Mouse (Mus musculus): ENCODE measurements around the gene Pigk.

Gene Pigk

DNA sequence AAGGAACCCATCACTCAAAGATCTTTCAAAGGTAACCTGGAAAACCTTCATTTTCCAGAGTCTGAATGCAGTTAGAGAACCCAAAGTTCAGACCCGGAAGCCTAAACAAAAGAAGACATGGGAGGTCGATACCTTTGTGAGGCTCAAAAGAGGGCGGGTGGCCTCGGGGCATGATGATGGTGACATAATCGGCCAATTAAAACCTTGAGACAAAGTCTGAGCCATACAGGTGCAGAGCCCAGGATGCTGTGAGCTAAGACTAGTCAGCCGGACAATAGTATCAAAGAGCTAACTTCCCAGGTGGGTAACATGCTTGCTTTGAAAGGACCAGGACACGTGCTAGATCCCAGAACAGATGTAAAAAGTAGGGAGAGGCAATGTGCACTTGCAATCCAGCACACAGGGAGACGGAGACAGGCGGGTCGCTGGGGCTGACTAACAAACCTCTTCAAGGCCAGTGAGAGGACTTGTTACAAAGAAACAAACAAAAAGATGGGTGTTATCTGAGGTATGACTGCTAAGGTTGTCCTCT is 215.4 kb downstream of the Pigk start:
- no peak for DNase-seq (ENCODE audit: inconsistent age in 2 of 2, low spot score in 1 of 2)

DNA sequence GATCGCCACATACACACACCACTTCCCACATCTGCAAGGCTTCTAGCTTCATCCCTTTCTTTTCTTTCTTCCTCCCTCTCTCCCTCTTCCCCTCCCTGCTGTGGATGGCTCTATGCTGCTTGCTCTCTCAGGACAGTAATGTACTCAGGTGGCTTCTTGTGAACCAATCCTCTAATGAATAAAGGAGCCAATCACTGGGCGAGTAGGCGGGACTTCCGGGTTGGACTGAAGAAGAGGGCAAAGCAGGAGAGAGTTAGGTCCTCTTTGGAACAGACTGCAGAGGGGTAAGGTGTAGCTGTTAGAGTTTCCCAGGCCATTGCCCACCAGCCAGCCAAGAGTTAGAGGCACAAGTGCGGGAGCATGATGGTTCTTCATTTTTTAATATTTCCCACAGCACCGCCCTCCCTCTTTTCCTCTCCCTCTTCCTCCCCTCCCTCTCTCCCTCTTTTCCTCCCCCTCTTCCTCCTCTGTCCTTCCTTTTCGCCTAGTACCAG is 215.9 kb downstream of the Pigk start:
- DNase-seq (ENCODE audit: inconsistent age in 2 of 2, low spot score in 1 of 2), result no peak

DNA sequence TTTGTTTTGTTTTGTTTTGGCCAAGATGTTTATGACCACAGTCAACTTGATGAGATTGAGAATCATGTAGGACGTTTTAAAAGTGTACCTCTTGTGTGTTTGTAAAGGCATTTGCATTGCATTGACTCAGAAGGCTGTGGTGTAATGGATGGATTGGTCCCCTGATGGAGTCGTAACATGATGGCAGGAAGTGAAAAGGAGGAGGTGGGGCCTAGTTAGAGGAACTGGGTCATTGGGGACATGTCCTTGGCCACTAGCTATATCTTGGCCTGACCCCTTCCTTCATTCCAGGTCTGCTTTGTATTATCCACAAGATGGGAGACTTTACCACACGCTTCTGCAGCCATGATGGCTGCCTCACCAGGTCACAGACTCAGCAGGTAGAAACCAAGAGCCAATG is 217.5 kb downstream of the Pigk start:
- no peak for DNase-seq (ENCODE audit: inconsistent age in 2 of 2, low spot score in 1 of 2)

DNA sequence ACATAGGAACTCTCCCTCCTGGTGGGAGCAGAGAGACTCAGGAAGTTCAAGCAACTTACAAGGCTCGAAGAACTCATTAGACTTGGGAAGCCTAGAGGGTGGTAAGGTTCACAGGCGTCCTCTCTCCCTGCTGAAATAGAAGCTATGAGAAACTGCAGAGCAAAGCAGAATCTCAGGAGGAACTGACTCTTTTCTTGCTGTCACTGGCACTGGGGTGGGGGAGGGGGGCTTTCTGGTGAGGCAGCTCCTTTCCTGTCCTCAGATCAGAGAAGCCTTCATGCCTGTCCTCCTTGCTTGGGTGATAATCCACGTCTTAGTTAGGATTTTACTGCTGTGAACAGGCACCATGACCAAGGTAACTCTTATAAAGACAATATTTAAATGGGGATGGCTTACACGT is 218.2 kb downstream of the Pigk start:
- DNase-seq (ENCODE audit: inconsistent age in 2 of 2, low spot score in 1 of 2), result no peak

DNA sequence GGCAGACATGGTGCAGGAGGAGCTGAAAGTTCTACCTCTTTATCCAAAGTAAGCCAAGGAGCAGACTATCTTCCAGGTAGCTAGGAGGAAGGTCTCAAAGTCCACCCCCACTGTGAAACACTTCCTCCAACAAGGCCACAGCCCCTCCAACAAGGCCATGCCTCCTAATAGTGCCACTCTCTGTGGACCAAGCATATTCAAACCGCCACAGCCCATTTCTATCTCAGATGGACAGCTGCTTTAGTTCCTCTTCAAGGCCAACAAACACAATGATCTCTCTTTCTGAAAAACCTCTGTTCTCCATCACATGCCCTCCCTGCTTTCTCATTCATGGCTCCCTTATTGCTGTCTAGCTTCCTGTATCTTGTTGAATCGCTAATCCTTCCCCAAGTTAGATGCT is 218.6 kb downstream of the Pigk start:
- DNase-seq (ENCODE audit: inconsistent age in 2 of 2, low spot score in 1 of 2), result no peak

DNA sequence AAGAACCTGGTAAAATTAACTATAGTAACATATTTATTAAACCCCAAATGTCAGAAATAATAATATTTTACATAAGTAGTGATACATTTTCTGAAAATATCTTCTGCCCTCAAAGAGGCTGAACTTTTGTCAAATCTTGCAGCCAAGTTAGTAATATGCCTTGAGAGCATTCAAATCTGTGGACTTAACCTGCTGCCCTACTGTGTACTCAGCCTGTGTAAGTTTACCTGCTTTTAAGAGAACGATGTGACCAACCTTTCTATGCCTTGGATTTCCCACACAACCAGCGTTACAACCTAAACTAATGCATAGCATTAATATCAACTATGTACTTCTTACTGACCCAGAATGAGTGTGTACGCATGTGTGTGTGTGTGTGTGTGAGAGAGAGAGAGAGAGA is 219.8 kb downstream of the Pigk start:
- DNase-seq (ENCODE audit: inconsistent age in 2 of 2, low spot score in 1 of 2), result no peak

DNA sequence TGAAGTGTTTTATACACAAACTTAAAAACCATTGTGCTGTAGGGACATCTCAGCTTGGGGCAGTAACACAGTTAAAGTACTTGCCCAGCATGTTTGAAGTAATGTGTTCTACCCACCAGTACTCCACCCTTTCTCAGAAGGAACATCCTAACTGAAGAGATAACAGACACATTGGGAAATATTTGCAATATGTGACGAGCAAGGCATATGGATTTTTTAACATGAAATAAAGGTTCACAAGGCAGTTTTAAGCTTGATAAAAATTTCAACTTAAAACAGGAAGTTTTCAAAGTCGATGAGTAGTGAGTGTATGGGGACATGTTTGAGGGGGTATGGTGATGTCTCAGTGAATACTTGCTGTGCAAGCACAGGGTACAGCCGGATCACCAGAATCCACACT is 222.4 kb downstream of the Pigk start:
- no peak for DNase-seq (ENCODE audit: inconsistent age in 2 of 2, low spot score in 1 of 2)

DNA sequence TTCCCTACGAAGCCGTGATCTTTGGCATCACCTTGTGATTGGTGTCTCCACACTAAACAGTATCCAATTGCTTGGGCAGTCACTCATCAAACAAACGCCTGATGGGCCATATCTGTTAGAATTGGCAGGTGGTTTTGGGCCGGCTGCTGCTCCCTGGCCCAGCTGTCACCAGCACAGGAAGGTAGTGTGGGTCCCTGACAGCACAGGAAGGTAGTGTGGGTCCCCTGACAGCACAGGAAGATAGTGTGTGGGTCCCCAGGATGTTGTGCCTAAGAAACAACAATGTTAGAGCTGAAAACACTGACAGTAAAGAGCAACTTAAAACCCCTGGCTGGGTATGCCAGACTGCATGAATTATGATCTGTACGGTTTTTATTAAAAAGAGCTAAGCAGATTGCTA is 227.8 kb downstream of the Pigk start:
- DNase-seq (ENCODE audit: inconsistent age in 2 of 2, low spot score in 1 of 2), result no peak

DNA sequence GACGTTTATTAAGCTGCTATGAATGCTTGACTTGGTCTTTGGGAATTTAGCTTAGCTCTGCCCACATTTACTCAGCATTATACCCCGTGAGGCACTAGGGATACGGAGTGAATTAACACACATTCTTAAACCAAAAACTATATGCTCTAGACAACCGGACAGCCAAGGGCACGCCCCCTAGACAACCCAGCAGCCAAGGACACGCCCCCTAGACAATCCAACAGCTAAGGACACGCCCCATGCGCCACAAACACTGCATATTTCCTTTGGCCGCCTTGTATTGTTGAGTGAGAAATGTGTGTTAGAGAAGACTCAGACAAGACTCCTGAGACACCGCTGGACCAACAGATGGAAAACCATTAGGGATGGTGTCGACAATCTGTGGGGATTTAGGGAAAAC is 229.1 kb downstream of the Pigk start:
- DNase-seq (ENCODE audit: inconsistent age in 2 of 2, low spot score in 1 of 2), result no peak

DNA sequence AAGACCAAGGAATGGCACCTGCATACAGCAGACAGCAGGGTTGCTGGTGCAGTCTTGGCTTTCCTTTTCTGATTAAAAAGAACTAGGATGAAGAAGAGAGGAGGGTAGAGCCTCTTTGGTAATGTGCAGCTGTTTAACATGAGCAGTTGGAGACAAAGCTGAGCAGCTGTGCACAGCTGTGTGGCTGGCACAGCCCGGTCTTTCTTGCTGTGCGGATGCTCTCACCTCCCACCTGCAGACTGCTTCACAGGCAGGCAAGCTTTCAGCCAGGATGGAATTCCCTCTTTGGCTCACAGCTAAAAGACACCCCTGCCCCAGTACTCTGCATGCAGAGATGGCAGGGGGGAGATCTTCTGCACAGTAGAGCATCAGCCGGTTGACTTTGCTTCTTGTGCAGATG is 230.9 kb downstream of the Pigk start:
- DNase-seq (ENCODE audit: inconsistent age in 2 of 2, low spot score in 1 of 2), result no peak

DNA sequence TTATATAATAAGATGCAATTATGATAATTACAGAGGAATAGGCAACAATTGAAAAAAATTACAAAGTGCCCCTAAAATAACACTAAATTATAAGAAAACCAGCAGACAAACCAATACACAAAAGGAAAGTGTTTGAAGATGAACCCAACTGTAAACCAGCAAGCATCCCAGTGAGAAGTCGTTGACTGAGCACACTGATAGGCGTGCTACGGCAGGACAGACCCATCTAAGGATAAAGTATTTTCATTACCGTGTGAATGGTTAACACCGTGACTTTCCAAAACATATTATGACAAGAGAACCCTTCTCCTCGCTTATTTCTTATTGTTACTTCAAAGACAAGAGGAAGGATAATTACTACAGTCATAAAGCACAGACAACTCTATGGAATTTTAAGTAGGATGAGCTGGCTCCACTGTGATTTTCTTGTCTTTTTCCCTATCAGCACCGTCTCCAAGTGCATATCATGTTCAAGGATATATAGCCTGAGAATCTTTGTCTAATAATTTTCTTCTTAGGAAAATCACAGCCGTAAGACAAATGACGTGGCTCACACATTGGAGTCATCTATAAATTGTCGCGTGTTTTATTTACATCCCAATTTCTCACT is 233.2 kb downstream of the Pigk start:
- DNase-seq (ENCODE audit: inconsistent age in 2 of 2, low spot score in 1 of 2), result no peak

DNA sequence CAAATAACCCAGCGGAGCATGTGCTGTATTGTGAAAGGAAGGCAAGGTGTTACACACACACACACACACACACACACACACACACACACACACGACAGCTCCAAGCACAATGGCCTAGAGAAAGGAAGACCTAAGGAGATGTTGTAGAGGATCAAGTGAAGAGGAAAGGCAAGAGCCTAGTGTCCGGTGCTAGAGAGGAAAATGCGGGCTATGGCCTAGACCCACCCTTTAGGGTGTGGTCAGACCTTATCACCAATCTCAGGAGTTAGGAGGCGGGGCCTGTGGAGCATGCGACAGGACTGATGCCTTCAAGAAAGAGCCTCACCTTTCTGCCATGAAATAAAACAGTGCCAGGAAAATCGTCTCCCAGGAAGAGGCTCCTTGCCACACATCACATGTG is 234.7 kb downstream of the Pigk start:
- no peak for DNase-seq (ENCODE audit: inconsistent age in 2 of 2, low spot score in 1 of 2)

DNA sequence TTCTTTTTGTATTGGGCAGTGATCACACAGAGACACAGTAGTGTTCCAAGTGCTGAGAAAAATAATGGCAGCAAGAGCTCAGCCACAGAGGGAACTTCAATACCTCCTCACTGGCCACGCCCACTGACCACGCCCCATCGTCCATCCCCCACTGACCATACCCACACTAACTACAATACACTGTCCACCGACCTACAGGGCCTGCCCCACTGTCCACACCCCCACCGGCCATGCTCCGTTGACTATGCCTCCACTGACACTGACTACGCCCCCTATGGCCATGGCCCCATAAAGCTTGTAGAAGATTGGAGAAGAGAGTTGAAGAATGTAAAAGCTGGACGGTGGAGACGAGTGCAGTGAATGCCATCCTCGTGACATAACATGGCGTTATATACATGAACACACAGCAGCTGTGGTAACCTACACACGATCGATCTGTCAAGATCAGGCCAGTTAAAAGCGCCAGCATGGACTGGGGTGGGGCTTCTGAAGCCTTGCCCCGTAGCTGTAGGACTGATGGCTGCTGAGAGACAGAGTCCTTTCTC is 235.4 kb downstream of the Pigk start:
- no peak for DNase-seq (ENCODE audit: inconsistent age in 2 of 2, low spot score in 1 of 2)

DNA sequence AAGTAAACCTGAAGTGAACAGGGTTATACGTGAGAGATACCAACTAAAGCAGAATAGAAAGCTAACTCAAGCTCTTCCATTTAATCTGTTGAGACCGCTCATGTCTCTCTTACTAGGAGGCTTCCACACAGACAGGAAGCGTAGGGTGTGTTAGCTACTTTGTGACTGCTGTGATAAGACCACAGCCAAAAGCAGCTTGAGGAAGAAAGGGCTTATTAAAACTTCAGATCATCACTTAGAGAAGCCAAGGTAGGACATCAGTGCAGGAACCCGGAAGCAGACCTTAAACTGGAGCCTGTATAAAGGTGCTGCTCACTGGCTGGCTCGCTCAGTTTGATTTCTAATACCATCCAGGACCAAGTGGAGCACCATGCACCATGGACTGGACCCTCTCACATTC is 236.4 kb downstream of the Pigk start:
- DNase-seq (ENCODE audit: inconsistent age in 2 of 2, low spot score in 1 of 2), result no peak

DNA sequence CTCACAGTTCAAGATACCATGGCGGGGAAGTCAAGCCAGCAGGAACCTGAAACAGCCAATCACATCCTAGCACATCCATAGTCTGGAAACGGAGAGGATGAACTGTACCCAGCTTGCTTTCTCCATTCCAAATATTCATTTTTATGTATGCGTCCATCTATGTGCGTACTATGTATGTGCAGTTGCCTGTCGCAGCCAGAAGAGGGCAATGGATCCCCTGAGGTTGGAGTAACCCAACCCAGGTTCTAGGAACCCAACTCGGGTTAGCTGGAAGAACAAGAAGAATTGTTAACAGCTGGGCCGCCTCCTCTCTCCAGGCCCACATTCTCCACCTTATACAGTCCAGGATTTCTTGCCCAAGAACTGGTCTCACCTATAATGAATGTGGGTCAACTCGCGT is 237.0 kb downstream of the Pigk start:
- DNase-seq (ENCODE audit: inconsistent age in 2 of 2, low spot score in 1 of 2), result no peak

DNA sequence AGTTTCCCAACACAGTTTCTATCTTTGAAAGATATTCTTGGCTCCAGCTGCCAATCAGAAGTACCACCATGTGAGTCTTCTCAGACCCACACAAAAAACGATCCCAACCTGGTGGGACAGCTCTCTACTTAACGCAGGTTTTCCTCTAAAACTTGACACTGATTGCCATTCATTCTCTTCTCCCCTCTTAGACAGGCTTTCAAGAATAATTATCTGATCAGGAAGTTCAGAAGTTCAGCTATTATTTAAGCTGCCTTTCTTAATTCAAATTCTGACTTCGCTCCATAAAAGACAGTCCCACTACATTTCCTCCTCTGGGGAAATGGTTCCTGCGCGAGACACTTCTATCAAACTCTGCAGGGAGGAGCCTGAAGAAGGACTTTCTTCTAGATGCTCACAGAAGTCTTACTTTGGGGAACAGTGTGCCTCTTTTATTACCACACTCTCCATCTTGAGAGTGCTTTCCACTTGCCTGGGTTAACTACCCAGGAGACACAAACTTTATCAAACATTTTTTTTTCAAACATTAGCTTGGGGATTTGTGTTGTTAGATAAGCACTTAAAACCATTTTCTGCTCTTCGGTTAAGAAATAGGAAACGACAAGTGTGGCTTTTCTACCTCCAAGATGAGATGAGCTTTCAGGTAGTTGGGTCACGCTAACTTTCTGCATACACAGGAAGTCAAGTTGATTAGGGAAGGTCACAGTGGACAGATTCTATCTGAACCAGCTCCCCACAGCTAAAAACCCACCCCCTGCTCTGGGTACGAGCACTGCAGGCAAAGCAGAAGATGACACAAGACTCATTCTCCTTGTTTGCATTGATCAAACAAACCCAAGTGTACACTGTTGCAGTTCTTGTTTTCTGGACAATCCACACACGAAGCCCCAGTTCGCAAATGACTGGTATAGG is 238.0 kb downstream of the Pigk start:
- no peak for DNase-seq (ENCODE audit: inconsistent age in 2 of 2, low spot score in 1 of 2)

DNA sequence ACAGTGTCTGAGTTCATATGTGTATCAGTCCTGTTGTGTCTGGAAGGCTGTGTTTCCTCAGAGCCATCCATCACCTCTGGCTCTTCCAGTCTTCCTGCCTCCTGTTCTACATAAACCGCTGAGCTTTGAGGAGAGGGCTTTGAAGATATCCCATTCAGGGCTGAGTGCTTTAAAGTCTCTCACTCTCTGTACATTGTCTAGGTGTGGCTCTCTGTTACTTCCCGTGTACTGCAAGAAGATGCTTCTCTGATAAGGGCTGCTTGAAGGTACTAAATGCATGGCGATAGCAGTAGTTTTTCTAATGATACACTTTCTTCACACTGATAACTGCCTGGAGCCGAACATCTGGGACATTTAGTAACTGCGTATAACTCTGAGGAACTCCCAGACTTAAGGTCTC is 242.1 kb downstream of the Pigk start:
- DNase-seq (ENCODE audit: inconsistent age in 2 of 2, low spot score in 1 of 2), result no peak

DNA sequence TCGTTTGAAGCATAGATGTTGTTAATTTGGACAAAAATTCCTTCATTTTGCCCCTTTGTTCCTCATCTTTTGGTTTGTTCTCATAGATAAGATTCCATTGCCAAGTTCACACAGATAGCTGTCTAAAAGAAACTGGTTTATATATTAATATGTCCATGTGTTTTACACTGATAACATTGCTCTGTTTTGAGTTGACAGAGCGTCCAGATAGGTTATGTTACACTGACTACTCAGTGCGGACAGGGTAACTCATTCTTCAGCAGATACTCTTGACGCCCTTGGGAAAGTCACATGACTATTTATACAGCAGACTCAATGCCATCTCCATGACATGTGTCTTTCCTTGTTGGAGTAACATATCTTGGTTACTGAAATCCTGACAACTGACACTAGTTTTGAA is 242.9 kb downstream of the Pigk start:
- peak in 1 of 2 experiments; percentile 29 for DNase-seq (ENCODE audit: inconsistent age in 2 of 2, low spot score in 1 of 2)

DNA sequence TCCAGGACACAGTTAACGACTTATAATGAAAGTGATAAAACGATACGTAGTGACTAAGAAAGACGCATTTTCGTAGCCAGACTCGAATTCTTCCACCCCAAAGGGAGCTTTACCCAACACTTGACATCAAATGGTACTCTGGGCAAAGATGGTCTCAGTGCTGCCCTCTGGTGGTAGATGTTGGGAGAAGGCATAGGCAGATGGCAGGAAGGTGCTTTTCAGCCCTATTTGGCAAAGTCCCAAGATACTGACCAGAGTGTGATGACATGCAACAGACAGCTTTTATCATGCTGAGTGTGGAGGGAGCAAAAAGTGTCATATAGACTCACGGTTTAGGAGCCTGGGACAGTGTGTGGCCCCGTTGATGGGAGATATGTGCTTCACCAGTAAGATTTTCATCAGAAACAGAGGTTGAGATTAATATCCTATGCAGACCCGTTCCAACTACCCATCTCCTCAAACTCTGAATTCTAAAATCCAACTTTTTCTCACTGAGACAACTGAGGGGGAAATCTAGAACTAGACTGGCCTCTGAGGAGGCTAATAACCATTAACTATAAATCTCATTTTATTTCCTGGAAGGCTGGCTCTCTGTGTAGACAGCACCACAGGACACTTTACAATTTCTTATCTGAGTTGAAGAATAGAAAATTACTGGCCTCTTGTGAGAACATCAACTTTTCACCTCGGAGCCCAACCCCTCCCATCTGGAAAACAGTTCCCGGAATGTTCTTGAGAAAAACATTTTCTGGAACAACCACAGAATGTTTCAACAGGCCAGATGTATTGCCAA is 244.7 kb downstream of the Pigk start:
- DNase-seq (ENCODE audit: inconsistent age in 2 of 2, low spot score in 1 of 2), result peak; percentile 46 to 86

DNA sequence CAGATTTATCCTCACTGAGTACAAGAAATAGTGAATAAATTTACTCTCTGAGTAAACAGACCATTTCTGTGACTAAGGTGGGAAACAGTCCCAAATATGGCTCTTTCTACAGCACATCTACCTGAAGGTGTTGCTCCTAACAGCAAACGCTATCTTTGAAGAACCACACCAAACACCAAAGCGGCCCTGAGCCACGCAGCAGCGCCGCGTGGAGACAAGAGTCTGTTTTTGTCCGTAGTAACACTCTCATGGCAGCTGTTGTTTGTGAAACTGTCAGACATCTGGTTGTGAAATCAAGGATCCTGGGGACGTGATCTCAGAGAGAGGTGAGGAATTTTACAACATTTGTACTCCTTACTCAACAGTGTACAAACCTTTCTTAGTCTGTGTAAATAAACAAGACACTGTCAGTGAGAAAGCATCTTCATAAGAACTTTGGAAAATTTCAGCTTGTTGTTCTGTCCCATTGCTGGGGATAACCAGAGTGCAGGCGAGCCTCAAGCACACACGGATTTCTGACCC is 248.0 kb downstream of the Pigk start:
- DNase-seq (ENCODE audit: inconsistent age in 2 of 2, low spot score in 1 of 2), result no peak

DNA sequence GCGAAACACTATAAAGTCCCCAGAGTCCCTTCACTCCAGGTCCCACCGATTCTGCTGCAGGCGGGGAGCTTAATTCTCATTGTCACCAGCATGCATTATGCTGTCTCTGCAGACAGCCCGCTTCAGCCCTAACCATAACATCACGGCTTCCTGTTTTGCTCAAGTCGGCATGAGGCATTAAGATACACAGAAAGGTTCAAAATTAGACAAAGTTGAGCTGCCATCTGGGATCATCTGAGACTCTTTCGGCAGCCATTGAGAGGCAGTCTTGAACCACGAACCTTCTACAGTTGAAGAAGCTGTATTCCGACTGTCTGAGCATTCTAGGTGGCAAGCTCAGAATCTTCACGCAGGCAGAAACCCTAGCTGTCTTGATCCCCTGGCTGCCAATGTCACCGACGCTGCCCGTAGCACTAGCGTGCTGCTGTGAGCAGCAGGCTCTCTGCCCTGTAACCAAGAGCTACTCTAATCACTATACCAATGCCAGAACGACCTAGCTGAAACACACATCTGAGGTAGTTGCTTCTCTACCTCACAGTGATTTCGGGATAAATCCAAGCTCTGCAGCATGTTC is 256.0 kb downstream of the Pigk start:
- DNase-seq (ENCODE audit: inconsistent age in 2 of 2, low spot score in 1 of 2), result no peak

Measured in adrenal gland, adult (tissue).